Mouse (Mus musculus) megakaryocyte progenitor cell, adult 5-6 weeks (primary cell): ENCODE measurements around the gene Vmn2r44. TPM values are rescaled to one million over a fixed set of nuclear protein-coding genes. Genes with fewer than 3 reads are reported as not detected.
"Not testable (repeated sequence)": the region's sequence is repeated elsewhere in the genome, so short reads cannot be mapped to it uniquely, and the experiment has no call there.

Source experiments
- ATAC-seq: replicated peaks from 2 replicates; pipeline ENCODE4 v1.8.0; 2016; ENCODE audit warnings: mild to moderate bottlenecking, moderate TSS enrichment, inconsistent platforms; ENCODE audit not compliant: poor library complexity
- total RNA-seq, 2 experiments: library from RNA; stranded (forward) in 1 of 2; stranded (reverse) in 1 of 2; fragments of 157-497, 149-512 nt in 1 of 2; fragments of 200-1000 nt in 1 of 2; gene quantifications; 2 replicates each; pipeline versions ENCODE4 v1.2.3 to v1.2.4; 2015 to 2017

The Vmn2r44 gene
- total RNA-seq (2015) (not detected in 2 replicates), total RNA-seq (2017) (not detected in 2 replicates)

DNA sequence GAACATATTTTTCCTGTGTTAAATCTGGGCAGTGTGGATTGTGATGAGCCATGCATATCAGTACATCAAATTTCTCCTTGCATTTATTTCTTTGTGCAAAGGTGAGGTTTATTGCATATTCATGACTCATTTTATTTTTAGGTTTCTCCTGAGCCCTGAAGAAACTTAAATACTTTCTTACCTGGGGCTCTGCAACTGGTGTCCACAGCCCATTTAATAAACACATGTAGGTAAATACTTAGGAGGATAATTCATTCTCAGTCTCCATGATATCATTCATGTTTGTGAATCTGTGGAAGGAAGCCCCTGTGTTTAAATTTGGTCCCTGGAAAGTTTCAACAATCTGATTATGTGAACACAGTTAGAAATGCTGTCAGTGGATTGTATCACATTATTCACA lies at the start of gene Vmn2r44:
Gene Vmn2r44, minus strand, starts transcription at position 101 of the 400 bp plus-strand sequence.
- ATAC-seq = not testable (repeated sequence)

DNA sequence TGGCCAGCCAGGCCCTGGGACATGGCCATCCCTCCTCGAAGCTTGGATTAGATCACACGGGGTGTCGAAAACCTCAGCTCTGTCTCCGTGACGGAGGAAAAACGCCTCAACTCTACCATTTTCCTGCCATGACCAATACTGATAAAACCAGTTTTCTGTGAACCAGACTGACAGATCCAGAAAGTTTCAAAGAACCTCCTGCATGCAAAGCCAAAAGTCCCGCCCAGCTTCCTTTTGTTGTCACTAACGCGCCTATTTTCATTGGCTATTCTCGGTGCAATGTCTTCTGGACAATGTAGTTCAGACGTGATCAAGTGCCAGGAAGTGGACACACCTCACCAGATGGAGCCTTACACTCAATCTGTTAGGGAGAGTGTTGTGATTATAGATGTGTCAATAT lies 25.3 kb downstream of the Vmn2r44 start:
- ATAC-seq = not testable (repeated sequence)

Other genes starting within 250 kb of the Vmn2r44 start
- gene Vmn2r41, start 221.7 kb downstream of the Vmn2r44 start, total RNA-seq (2015) = not detected in 2 replicates
- not detected in 2 replicates for gene Vmn2r41, start 221.7 kb downstream of the Vmn2r44 start, total RNA-seq (2017)
- gene Vmn2r42, start 183.0 kb downstream of the Vmn2r44 start, total RNA-seq (2015) = not detected in 2 replicates
- gene Vmn2r42, start 183.0 kb downstream of the Vmn2r44 start, total RNA-seq (2017) = not detected in 2 replicates
- gene Vmn2r43, start 122.7 kb downstream of the Vmn2r44 start, total RNA-seq (2015) = not detected in 2 replicates
- not detected in 2 replicates for gene Vmn2r43, start 122.7 kb downstream of the Vmn2r44 start, total RNA-seq (2017)
- gene Vmn2r45, start 105.7 kb upstream of the Vmn2r44 start, total RNA-seq (2015) = not detected in 2 replicates
- gene Vmn2r45, start 105.7 kb upstream of the Vmn2r44 start, total RNA-seq (2017) = not detected in 2 replicates